11 mouse cellular contexts compared by ENCODE assay signal in the genomic region with DNA sequence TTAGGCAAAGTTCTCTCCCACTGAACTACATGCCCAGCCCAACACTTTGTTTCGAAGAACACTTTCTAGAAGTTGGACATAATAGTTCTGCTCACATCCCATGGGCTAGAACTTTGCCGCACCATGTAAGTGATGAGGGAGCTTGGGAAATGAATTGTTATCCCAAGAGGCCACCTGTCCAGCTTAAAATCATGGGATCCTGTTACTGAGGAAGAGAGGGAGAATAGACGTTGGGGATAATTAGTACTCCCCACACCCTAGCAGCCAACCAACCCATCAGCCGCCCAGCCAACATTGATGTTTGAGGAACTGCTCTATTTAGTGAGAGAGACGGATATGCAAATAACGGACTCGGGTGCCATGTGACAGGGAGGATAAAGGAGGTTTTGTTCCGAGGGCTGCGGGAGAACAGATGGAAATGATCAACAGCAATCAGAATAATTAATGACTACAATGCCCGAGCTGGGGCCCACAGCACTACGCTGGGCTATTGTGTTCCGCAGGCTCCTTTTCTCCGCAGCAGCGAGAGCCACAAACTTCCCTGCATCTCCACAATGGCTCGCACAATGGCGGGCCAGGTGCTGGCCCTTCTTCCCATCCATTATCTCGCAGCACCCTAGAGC. TPM values are rescaled to one million over a fixed set of nuclear protein-coding genes. Genes with fewer than 3 reads are reported as not detected.
A peak's percentile ranks its signal among the peaks of the same experiment; 100 is the strongest.
DNase-seq lines count a peak whose midpoint lies in the region; ATAC-seq lines count a peak whose summit lies in the region.
"Had no signal": no experiment of that assay in that cellular context is flagged by ENCODE, and none has a peak within 500 bp of the region (broad histone marks: within the 10 kb centered on the region; RNA-seq: fewer than 3 reads in every experiment).

No protein-coding gene starts in this region.

- 32% methylated on average over 17 of the region's 17 CpGs for WGBS in intestine, embryonic 14.5 days
- WGBS in intestine, embryonic 15.5 days: 25% methylated on average over 17 of the region's 17 CpGs
- WGBS in embryonic facial prominence, embryonic 11.5 days: 15% methylated on average over 17 of the region's 17 CpGs
- WGBS in hindbrain, embryonic 13.5 days: 9% methylated on average over 17 of the region's 17 CpGs
- 14% methylated on average over 17 of the region's 17 CpGs for WGBS in neural tube, embryonic 11.5 days

- H3K36me3 ChIP-seq in intestine, embryonic 14.5 days (ENCODE audit: control insufficient read depth, insufficient read depth, low read length): no peaks in the 10 kb centered on the region
- H3K36me3 ChIP-seq in intestine, embryonic 15.5 days: no peaks in the 10 kb centered on the region
- H3K36me3 ChIP-seq in embryonic facial prominence, embryonic 11.5 days (replicated peaks; ENCODE audit: control insufficient read depth, insufficient read depth, low read depth, low read length): no peaks in the 10 kb centered on the region
- H3K36me3 ChIP-seq in hindbrain, embryonic 13.5 days: no peaks in the 10 kb centered on the region
- no peaks in the 10 kb centered on the region for H3K36me3 ChIP-seq in neural tube, embryonic 11.5 days (ENCODE audit: control insufficient read depth, insufficient read depth, low read length)
- H3K36me3 ChIP-seq: lung, embryonic 15.5 days; stomach, embryonic 15.5 days had no signal

- H3K4me3 ChIP-seq in intestine, embryonic 14.5 days (ENCODE audit: low read depth, low read length): no peak overlapping the region
- H3K4me3 ChIP-seq in intestine, embryonic 15.5 days (replicated peaks): no peak overlapping the region
- H3K4me3 ChIP-seq in embryonic facial prominence, embryonic 11.5 days (ENCODE audit: low read depth, low read length): no peak overlapping the region
- no peak overlapping the region for H3K4me3 ChIP-seq in hindbrain, embryonic 13.5 days
- no peak overlapping the region for H3K4me3 ChIP-seq in neural tube, embryonic 11.5 days (ENCODE audit: low read depth, low read length)
- H3K4me3 ChIP-seq: lung, embryonic 15.5 days; stomach, embryonic 15.5 days had no signal

- peaks cover 54% of the 10 kb centered on the region for H3K27me3 ChIP-seq in intestine, embryonic 14.5 days (replicated peaks; ENCODE audit: control insufficient read depth, insufficient read depth, low read length)
- H3K27me3 ChIP-seq in intestine, embryonic 15.5 days (replicated peaks): peaks cover 35% of the 10 kb centered on the region
- H3K27me3 ChIP-seq in embryonic facial prominence, embryonic 11.5 days (ENCODE audit: control insufficient read depth, insufficient read depth, low read length): peaks cover 7% of the 10 kb centered on the region
- peaks cover 13% of the 10 kb centered on the region for H3K27me3 ChIP-seq in hindbrain, embryonic 13.5 days
- peaks cover 10% of the 10 kb centered on the region for H3K27me3 ChIP-seq in neural tube, embryonic 11.5 days (ENCODE audit: control insufficient read depth, insufficient read depth, low read length)

- no peak overlapping the region for H3K9ac ChIP-seq in intestine, embryonic 14.5 days (ENCODE audit: low read length)
- H3K9ac ChIP-seq in intestine, embryonic 15.5 days: no peak overlapping the region
- H3K9ac ChIP-seq in embryonic facial prominence, embryonic 11.5 days (replicated peaks; ENCODE audit: low read length): no peak overlapping the region
- H3K9ac ChIP-seq in hindbrain, embryonic 13.5 days: 0 out of 2 replicates have a peak overlapping the region, but pooled peaks have one; percentile 31
- no peak overlapping the region for H3K9ac ChIP-seq in neural tube, embryonic 11.5 days (ENCODE audit: low read length)
- H3K9ac ChIP-seq: lung, embryonic 15.5 days; stomach, embryonic 15.5 days had no signal

- DNase-seq in intestine, embryonic 14.5 days (ENCODE audit: low spot score): no peak
- DNase-seq in embryonic facial prominence, embryonic 11.5 days (ENCODE audit: low spot score): peak; percentile 61
- DNase-seq in neural tube, embryonic 11.5 days (ENCODE audit: low spot score): peak; percentile 76
- DNase-seq in frontal cortex, postnatal 10 days (ENCODE audit: low spot score in 2 of 2): no peak
- DNase-seq: cerebellum, adult 18-20 months had no signal

- no peak overlapping the region for H3K4me2 ChIP-seq in intestine, embryonic 14.5 days (ENCODE audit: low read length)
- H3K4me2 ChIP-seq in intestine, embryonic 15.5 days (replicated peaks): no peak overlapping the region
- no peak overlapping the region for H3K4me2 ChIP-seq in embryonic facial prominence, embryonic 11.5 days (ENCODE audit: low read depth, low read length)
- H3K4me2 ChIP-seq in hindbrain, embryonic 13.5 days: peak overlapping the region; percentile 15; the same call in 1 of the 2 replicates
- H3K4me2 ChIP-seq in neural tube, embryonic 11.5 days (ENCODE audit: low read depth): peak overlapping the region; percentile 20
- H3K4me2 ChIP-seq: lung, embryonic 15.5 days; stomach, embryonic 15.5 days had no signal

- H3K4me1 ChIP-seq in intestine, embryonic 14.5 days (replicated peaks; ENCODE audit: control insufficient read depth, insufficient read depth, low read length): no peaks in the 10 kb centered on the region
- no peaks in the 10 kb centered on the region for H3K4me1 ChIP-seq in intestine, embryonic 15.5 days (replicated peaks)
- H3K4me1 ChIP-seq in embryonic facial prominence, embryonic 11.5 days (ENCODE audit: control insufficient read depth, insufficient read depth, low read length): no peaks in the 10 kb centered on the region; the same call in 1 of the 2 replicates
- H3K4me1 ChIP-seq in hindbrain, embryonic 13.5 days (replicated peaks): peaks cover 68% of the 10 kb centered on the region
- H3K4me1 ChIP-seq in neural tube, embryonic 11.5 days (ENCODE audit: control insufficient read depth, insufficient read depth, low read length): peaks cover 20% of the 10 kb centered on the region
- H3K4me1 ChIP-seq: lung, embryonic 15.5 days had no signal

- no peaks in the 10 kb centered on the region for H3K9me3 ChIP-seq in intestine, embryonic 14.5 days (ENCODE audit: control insufficient read depth, low read length)
- no peaks in the 10 kb centered on the region for H3K9me3 ChIP-seq in intestine, embryonic 15.5 days
- no peaks in the 10 kb centered on the region for H3K9me3 ChIP-seq in embryonic facial prominence, embryonic 11.5 days (replicated peaks; ENCODE audit: control insufficient read depth, low read length)
- no peaks in the 10 kb centered on the region for H3K9me3 ChIP-seq in hindbrain, embryonic 13.5 days
- H3K9me3 ChIP-seq in neural tube, embryonic 11.5 days (ENCODE audit: control insufficient read depth, low read length): no peaks in the 10 kb centered on the region
- H3K9me3 ChIP-seq: lung, embryonic 15.5 days; stomach, embryonic 15.5 days had no signal

- ATAC-seq in intestine, embryonic 14.5 days (replicated peaks; ENCODE audit: low FRiP score, low TSS enrichment, low read depth): 0 out of 2 replicates have a peak, but pooled peaks have one; percentile 40
- no peak for ATAC-seq in intestine, embryonic 15.5 days
- peak; percentile 70; the same call in 1 of the 2 replicates for ATAC-seq in embryonic facial prominence, embryonic 11.5 days (replicated peaks; ENCODE audit: insufficient number of reproducible peaks, low FRiP score, low TSS enrichment, low read depth)
- peak; percentile 65 for ATAC-seq in hindbrain, embryonic 13.5 days (ENCODE audit: low FRiP score)
- ATAC-seq in neural tube, embryonic 11.5 days (ENCODE audit: insufficient read depth, low FRiP score, low TSS enrichment): peak; percentile 80
- no peak for ATAC-seq in CD4-positive, CD25-positive, alpha-beta regulatory T cell, adult 4 months
- ATAC-seq in megakaryocyte, adult 5-6 weeks (ENCODE audit: poor library complexity, severe bottlenecking): no peak

- no peak overlapping the region for H3K27ac ChIP-seq in intestine, embryonic 14.5 days (ENCODE audit: low read depth)
- H3K27ac ChIP-seq in intestine, embryonic 15.5 days: no peak overlapping the region
- no peak overlapping the region for H3K27ac ChIP-seq in embryonic facial prominence, embryonic 11.5 days (replicated peaks; ENCODE audit: low read depth, low read length)
- peak overlapping the region; percentile 85 for H3K27ac ChIP-seq in hindbrain, embryonic 13.5 days
- H3K27ac ChIP-seq in neural tube, embryonic 11.5 days (ENCODE audit: low read depth, low read length): peak overlapping the region; percentile 70; the same call in 1 of the 2 replicates
- H3K27ac ChIP-seq: lung, embryonic 15.5 days; stomach, embryonic 15.5 days had no signal

RNA-seq across cellular contexts. Expression of a gene that starts 16.4 kb away (rescaled TPM):
- 60.3 and 61.9 TPM in 2 replicates for polyA plus RNA-seq in intestine, embryonic 14.5 days (2014; fragmentation: Nextera tagmentation; extraction: Ambion mirVana)
- polyA plus RNA-seq in intestine, embryonic 15.5 days (2015; fragmentation: Nextera tagmentation; extraction: Ambion mirVana): 56.3 and 57.1 TPM in 2 replicates
- 49.5 and 56.0 TPM in 2 replicates for polyA plus RNA-seq in embryonic facial prominence, embryonic 11.5 days (2014; fragmentation: Nextera tagmentation; extraction: Ambion mirVana)
- polyA plus RNA-seq in hindbrain, embryonic 13.5 days (2015; fragmentation: Nextera tagmentation; extraction: Ambion mirVana): 55.6 and 56.1 TPM in 2 replicates
- polyA plus RNA-seq in neural tube, embryonic 11.5 days (2014; fragmentation: Nextera tagmentation; extraction: Ambion mirVana): 57.0 and 58.6 TPM in 2 replicates
- 10 to 100 TPM; 37.5 to 54.9 TPM for polyA plus RNA-seq in CD4-positive, CD25-positive, alpha-beta regulatory T cell, adult 4 months (2017; shearing (Covaris generic))
- total RNA-seq in megakaryocyte, adult 5-6 weeks (2015): 33.9 and 37.3 TPM in 2 replicates
- 33.7 and 39.3 TPM in 2 replicates for total RNA-seq in megakaryocyte, adult 5-6 weeks (2017)

RNA-seq across cellular contexts. Expression of a gene that starts 58.2 kb away (rescaled TPM):
- polyA plus RNA-seq in intestine, embryonic 14.5 days (2014; fragmentation: Nextera tagmentation; extraction: Ambion mirVana): 1.5 and 1.6 TPM in 2 replicates
- 1.1 and 1.2 TPM in 2 replicates for polyA plus RNA-seq in intestine, embryonic 15.5 days (2015; fragmentation: Nextera tagmentation; extraction: Ambion mirVana)
- polyA plus RNA-seq in embryonic facial prominence, embryonic 11.5 days (2014; fragmentation: Nextera tagmentation; extraction: Ambion mirVana): 1.4 and 1.8 TPM in 2 replicates
- polyA plus RNA-seq in hindbrain, embryonic 13.5 days (2015; fragmentation: Nextera tagmentation; extraction: Ambion mirVana): 13.1 and 13.4 TPM in 2 replicates
- 5.6 and 5.7 TPM in 2 replicates for polyA plus RNA-seq in neural tube, embryonic 11.5 days (2014; fragmentation: Nextera tagmentation; extraction: Ambion mirVana)
- not detected for polyA plus RNA-seq in CD4-positive, CD25-positive, alpha-beta regulatory T cell, adult 4 months (2017; shearing (Covaris generic))
- total RNA-seq in megakaryocyte, adult 5-6 weeks (2015): not detected in 2 replicates
- not detected in 2 replicates for total RNA-seq in megakaryocyte, adult 5-6 weeks (2017)

Comparison
In these comparisons a context has a peak if more than half of its experiments do, and no peak if none do; other contexts are left out.
1. ATAC-seq: peak in intestine, embryonic 14.5 days (single experiment), embryonic facial prominence, embryonic 11.5 days (single experiment), hindbrain, embryonic 13.5 days (single experiment) and neural tube, embryonic 11.5 days (single experiment); none in intestine, embryonic 15.5 days (single experiment), CD4-positive, CD25-positive, alpha-beta regulatory T cell, adult 4 months (single experiment) and megakaryocyte, adult 5-6 weeks (single experiment).
2. DNase-seq: peak in embryonic facial prominence, embryonic 11.5 days (single experiment) and neural tube, embryonic 11.5 days (single experiment); none in intestine, embryonic 14.5 days (single experiment) and frontal cortex, postnatal 10 days (0 of 2).
3. H3K27ac ChIP-seq: peak in hindbrain, embryonic 13.5 days (single experiment) and neural tube, embryonic 11.5 days (single experiment); none in intestine, embryonic 14.5 days (single experiment), intestine, embryonic 15.5 days (single experiment) and embryonic facial prominence, embryonic 11.5 days (single experiment).
4. H3K4me2 ChIP-seq: peak in hindbrain, embryonic 13.5 days (single experiment) and neural tube, embryonic 11.5 days (single experiment); none in intestine, embryonic 14.5 days (single experiment), intestine, embryonic 15.5 days (single experiment) and embryonic facial prominence, embryonic 11.5 days (single experiment).